Mouse (Mus musculus) cerebellum, postnatal 25 days (tissue): ENCODE data around the gene Exoc2.

Experiments used
- DNase-seq, 2 experiments: peaks; one replicate each; pipeline ENCODE4 v3.0.0; 2021; ENCODE audit warnings: mixed read lengths in 2 of 2

Exoc2 gene

DNA sequence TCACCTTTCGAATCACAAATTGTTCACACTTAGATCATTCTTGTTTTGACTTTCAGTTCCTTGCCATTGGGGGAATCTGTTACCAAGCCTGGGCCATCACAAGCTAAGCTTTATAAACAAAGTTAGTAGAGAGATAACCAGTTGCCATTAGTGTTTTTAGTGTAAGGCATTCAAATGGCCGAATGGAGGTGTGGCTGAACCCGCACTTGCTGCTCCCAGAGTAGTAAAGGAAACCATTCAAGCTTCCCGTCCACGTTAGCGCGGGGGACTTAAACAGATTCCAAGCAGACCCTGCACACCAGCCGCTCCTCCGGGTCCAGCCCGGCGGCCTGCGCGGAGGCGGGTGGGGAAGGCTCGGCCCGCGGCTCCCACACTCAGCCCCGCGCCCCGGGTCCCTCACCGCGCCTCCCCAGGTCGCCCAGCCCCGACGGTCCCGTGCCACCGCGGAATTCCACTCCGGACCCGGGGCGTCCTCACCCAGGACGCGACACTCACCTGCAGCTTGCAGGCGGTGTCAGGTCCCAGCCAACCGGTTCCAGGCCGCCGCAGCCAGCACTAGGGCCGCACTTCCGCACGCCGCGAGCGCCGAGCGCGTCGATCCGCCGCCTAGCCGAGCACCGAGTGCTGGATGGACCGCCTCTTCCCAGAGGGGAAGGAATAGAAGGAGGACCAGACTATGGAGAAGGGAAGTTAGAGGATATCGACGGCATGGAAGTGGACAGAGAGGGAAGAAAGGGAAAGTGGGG lies at the start of gene Exoc2, which contains the start of gene Gm5447:
Exoc2 (minus strand) TSS at position 593 of the 746 bp plus-strand sequence.
Gm5447 (plus strand) TSS at position 704 of the 746 bp plus-strand sequence.
- peak; percentile 91 to 92 for DNase-seq

DNA sequence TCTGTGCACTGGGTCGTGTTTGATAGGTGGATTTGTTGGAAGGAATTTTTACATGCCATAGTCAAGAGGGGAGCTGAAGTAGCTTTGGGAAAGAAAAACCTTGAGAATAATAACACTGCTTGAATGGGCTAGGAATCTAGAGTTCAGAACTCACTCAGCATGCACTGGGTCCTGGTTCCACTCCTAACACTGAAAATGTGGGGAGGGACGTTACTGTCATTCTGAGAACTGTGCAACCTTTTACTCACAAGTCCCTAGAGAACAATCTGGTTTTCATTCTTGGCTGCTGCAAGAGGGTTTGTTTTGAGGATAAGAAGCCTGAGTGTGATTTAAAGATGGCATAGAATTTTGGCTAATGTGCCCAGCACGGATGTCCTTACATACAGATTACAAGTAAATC lies 49.8 kb upstream of the Exoc2 start:
- no peak for DNase-seq

DNA sequence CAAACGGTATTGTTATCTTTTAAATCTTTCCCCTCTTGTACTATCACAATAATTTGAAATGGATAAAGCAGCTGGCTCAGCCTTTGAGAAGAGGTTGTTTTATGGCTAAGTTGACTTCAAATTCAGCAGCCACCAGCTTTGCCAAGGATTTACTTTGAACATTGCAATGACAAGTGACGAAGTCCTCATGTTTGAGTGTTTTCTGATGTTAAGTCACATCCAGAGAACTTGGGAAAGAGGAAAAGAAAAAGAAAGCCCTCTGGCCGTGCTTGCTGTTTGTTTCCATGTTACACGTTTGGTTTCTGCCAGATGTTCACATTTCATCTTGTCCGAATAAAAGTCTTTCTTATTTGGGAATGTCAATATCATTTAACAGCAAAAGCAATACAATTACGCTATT lies 48.0 kb upstream of the Exoc2 start:
- DNase-seq, result no peak

DNA sequence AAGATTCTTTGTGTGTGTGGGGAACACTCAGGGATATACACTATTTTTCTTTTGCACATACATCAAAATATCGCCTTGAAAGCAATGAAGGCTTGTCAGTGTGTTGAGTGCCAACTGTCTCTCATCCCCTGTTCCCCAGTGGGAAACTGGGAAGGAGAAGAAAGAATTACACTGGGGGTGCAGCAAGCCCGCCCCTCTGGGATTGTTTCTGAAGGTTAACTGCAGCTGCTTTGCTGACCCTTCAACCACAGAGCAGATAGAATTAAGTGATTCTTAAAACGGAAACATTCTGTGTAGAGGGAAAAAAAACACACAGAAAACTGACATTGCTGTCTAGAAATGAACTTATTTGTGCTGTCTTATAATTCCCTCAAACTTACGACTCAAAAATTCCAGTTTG lies 47.6 kb upstream of the Exoc2 start:
- DNase-seq, result no peak

DNA sequence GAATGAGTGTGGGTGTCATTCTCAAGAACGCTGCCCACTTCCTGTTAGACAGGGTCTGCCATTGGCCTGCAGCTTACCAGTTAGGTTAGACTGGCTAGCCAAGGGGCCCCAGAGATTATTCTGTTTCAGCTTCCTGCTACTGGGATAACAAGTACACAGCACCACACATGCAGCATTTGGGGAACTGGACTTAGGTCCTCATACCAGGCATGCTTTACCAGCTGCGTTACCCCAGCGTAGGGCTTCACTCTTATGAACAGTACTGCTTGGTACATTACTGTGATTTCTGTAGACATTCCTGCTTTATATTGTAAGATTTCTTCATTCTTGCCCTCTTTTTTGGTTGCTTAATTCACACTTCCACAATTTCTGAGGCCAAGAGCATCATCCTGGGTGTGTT lies 43.7 kb upstream of the Exoc2 start:
- DNase-seq, result no peak

DNA sequence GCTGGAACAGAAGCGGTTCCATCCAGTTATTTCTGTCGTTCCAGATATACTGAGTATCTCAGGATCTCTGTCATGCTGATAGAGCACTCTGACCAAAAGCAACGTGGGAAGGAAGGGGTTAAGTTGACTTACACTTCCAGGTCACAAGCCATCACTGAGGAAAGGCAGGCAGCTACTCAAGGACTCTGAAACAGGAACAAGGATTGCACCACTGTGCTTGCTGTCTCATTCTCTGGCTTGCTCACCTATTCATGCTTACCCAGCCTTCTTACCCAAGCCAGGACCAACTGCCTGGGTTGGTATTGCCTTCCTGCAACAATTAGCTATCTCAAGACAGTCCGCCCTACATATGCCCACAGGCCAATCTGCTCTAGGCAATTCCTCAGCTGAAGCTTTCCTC lies 31.1 kb upstream of the Exoc2 start:
- DNase-seq, result no peak

DNA sequence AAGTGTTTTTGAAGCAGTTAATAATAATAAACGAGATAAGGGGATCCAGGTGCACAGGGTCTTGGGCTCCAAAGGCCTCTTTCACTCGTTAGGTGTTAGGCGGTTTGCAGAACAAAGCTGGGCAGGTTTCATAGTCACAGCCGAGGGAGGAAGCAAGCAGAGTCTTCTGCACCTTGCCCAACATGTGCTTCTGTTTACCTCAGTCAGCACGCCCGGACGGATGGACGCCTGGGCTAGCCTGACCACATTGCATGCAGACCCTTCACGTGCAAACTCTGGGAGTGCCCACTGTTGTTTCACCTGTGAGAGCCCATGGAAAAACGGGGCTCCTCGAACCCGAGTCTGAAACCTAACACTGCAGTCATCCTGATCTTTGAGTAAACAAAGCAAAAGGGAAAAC lies 30.6 kb upstream of the Exoc2 start:
- no peak for DNase-seq

DNA sequence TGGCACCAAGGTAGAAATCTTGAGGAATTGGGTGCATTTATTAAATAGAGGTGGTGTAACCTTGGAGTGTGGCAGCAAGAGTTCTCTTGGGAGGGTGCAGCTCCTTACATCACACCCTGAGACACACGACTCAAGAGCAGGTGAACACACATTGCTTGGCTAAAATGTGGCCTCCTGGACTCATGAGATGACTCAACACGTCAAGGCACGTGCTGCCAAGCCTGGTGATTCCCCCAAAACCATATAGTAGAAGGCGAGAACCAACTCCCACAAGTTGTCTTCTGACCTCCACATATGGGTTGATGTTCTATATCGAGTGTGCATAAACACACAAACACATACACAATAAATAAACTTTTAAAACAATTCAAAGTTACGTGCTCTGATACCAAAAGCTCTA lies 25.9 kb upstream of the Exoc2 start:
- no peak for DNase-seq

DNA sequence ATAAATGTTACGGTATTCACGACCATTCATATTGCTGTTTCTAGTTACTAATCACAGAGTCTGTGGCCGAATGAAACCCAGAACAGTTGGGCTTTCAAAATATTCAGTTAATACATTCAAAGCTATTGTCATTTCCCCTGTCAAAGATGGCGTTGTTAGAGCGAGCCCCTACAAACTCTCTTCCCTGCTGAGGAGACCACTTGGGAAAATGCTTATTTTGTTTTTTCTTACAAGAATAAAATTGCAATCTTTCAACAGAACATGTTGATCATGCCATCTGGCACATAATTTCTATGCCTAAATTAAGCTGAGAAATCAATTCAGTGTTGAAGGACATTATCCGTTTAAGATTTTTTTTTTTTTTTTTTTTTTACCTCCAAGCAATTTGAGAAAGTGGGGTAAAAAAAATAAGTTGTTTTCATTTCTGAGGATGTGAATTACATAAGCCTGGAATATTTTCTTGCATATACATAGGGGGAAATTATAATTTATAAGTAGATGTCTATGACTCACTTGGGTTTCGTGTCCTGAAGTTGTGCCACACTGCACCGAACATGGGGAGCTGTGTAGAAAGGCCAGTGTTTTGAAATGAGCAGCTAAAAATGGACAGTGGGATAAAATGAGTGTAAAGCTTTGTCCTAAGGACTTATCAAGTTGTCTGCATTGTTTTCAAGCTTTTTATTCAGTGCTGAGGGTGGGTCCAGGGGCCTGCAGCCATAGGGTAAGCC lies 23.8 kb upstream of the Exoc2 start:
- no peak for DNase-seq

DNA sequence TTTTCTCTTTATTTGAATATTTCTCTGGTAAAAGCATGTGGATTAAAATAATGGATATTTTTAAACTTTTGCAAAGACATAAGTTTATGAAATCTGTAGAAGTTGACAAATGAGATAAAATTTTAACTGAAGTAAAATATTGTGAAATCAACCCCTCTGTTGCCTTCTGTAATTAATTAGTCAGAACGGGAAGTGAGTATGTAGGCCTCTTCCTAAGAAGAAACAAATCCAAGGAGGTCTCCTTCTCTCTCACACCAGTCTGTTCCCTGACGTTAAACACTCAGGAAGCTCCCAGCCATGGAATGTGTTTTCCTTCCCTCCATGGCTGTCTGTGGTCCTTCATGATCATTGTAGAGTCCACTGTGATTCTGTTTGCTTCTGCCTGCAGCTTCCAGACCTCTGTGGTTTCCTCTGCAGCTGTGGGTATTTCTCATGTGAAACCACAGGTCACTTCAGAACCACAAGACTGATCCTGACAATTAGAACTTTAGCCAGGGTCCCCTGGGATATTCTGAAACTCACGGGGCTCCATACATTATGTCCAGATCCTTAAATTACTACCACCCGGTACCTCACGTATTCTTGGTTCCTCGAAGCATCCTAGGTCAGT lies 20.5 kb upstream of the Exoc2 start:
- DNase-seq, result no peak

DNA sequence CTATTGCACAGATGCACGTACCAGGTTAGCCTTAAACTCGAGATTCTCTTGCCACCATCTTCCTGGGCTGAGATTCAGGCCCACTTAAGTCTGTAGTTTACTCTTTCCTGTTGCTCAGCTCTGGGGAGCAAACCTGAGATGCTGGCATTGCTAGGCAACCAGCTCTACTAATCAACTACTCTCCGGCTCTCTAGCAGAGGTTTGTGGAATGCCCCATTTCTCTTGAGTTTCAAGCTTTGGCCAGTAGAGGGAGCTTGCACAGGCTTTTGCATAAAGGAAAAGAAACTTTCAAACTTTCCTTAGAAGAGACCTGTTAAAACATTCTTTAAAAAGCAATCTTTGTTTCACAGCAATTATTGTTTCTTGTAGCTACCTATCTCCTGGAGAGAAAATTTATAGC lies 19.9 kb upstream of the Exoc2 start:
- peak; percentile 25 to 61 for DNase-seq

DNA sequence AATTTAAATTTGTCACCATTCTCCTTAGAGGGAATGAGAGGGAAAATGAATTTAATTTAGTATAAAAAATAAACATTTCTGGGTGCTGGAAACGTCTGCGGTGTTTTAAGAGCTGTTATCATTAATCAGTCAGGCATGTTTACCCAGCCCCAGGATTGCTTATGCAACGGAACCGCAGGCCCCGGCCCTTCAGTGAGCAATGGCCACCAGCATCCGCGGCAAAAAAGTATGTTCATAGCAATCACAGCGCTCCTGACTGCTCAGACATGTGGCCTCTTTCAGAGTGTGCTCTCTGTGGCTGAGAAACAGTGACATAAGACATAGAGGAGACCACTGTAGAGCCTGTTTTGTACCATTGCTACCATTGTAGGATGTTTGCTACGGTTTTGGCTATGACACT lies 16.3 kb upstream of the Exoc2 start:
- DNase-seq, result no peak

DNA sequence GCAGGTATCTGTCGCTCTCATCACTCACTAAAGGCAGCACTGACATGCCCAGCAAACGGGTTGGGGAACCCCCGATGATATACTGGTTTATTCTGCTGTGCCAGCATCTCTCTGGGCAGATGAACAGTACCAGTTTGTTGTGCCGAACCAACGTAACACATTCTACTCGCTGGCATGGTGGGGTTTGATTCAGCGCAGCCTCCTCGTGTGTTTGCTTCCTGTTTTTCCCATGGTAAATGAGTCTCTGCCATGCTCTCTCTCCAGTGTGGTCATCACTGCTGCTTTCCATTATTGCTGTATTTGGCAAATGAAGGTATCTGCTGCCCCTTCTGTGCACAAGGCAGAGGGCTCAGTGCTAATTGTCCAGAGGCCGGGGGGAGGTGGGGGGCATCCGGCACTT lies 15.8 kb upstream of the Exoc2 start:
- DNase-seq, result no peak

DNA sequence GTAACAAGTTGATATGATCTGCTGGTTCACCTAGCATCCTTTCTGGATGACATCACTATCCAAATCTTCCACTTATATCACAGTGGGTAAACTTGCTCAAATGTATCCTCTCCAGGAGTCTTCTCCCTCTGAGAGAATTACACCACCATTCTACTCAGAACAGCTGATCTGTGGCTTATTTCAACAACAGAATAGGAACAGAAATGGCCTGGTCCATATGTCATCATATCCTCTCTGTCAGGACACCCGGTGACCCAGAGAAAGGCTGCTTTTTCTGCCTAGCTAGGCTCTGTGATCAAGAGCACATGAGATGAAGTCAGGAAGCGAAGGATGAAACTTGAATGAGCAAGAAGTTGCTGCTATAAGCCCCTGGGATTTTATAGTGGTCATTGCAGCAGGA lies 13.8 kb upstream of the Exoc2 start:
- DNase-seq, result no peak

DNA sequence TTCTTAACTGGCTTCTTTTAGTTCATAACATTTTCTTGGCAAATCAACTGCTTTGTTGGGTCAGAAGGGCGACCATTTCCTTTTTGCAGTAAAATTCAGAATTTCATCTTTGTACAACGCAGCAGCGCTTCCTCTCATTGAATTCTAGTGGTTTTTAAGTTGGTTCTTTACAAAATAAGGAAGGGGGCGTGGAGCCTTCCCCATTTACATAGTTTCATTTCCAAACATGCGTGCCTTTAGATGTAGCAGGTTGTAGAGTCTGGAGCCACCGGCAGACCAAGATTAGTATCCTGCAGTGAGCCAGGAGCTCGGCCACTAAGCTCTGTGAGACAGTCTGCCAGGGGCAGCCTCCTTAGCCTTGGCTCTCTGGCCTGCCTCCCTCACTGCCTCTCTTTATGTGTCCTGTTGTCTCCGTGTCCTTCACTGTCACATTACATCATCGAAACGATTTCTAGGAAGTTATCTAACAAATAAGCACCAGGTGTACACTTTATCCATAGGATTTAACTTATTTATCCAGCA lies 13.1 kb upstream of the Exoc2 start:
- DNase-seq, result peak; percentile 24 to 52

DNA sequence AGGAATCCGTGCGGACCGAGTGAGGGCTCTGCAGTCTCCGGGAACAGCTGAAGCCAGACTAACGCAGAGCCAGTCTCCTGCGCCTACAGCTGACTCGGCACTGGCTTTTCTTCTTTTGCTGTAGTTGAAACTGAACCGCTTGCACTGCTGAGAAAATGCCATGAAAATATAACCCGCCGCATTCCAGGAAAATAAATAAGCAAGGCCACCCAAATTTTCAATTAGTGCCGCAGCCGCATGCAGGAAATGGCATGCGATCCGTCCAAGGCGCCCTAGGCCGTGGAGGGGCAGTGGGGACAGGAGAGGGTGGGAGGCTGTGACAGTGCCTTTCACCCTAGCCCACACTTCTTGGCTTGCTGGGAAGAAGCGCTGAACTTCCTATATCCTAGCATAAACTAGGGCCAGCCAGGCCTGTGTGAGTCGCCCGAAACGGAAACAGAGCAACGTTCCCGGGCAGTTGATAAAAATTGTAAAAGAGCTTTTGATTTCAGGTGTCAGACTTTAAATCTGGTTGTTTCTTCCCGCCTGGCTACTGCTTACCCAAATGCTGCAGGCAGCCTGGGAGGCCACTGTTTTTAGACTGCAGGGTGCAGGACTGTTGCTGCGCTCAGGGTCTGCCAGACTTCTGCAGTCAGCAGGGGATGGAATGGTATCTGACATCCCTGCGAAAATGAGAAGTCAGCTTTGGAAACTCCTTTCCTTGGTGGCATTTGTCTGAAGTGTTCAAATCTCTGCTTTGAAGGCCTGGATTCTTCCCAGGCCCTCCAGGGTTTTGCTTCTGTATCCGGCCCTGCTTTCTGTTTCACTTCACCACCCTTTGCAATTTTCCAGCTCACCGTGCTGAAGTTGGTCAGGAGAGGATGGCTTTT lies 11.9 kb upstream of the Exoc2 start:
- DNase-seq, result peak; percentile 73 to 78

DNA sequence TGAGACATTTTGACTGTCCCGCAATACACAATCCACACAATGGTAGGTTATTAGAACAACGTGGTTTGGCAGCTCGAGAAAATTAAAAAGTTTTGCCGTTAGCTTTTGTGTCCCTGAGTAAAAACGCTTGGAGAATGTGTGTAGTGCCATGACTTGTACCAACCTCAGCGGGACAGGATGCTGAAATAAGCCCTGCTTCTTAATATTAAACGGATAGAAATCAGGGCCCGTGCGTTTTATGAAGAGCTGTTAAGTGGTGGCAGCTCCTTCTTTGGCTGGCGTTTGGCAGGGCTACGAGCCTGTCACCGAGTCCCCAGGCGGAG lies 11.3 kb upstream of the Exoc2 start:
- no peak for DNase-seq

DNA sequence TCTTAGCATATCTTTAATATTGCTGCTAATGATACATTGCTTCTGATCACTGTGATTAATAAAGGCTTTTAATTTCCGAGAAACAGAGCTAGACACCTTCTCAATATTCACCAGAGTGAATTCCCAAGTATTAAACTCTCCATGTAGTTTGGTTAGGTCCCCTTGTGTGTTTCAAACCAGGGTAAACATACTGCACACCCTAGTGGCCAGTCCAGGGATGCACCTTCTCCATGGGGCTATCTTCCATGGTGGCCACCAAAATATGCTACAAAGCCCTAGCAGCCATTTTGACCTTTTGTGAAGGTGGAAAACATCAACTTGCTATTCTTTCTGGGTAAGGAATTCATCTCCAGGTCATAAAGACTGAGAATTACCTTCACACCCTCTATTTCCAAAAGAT lies 7.8 kb upstream of the Exoc2 start:
- peak in 1 of 2 experiments; percentile 31 for DNase-seq

DNA sequence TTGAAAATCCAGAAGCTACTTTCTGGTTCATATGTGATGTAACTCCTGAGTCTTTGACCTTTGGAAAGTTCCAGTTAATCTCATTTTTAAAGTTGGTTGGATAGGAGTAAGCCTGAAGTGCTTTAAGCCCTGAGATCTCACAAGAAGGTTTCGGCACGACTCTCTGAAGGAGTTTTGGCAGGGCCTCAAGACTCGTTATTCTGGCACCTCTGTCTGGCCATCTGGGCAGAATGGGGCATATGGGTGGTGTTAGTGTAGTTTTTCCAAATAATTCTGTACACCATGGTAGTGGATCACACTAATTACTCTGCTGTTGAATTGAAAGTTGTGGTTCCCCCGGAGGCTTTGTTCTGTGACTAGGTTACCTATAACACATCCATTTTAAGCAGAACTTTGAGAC lies 4.3 kb upstream of the Exoc2 start:
- no peak for DNase-seq

DNA sequence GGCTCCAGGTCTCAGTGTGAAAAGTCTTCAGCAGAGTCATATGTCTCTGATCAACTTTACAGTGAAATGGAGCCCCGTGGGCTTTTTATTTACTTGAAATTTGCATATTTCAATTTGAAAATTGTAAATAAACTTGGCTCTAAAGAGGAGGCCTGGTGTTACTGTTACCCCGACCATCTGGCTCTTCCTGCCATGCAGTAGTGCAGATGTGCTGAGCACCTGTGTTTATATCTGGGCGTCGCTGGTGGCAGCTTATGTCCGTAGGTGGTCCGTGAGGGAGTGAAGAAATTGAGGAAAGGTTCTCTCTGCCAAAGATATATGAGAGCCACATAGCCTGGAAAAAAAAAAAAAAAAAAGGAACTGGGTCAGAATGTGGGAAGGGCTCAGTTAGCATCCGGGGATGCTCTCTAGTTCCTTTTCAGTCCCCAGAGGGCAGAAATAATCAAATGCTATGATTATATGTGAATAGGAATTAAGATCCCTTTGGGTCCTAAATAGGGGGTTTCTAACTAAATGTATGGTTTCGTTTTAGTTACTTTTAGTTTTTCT lies 2.7 kb upstream of the Exoc2 start:
- no peak for DNase-seq

DNA sequence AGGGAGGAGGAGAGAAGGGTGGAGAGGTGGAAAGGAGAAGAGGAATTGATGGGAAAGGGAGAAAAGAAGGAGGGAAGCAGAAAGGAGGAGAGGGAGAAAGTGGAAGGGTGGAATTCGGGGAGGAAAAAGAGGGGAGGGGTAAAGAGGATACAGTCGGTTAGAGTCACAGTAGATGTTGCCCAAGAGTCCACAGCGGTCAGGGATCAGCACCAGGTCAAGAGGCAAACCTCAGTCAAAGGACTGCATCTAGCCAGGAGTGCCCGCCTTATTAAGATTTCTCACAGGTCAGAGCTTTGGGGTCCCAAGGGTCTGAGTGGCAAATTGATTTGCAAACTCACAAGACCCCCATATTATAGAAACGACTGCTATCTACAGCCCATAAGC lies 346 bp upstream of the Exoc2 start:
- DNase-seq, result peak in 1 of 2 experiments; percentile 12

DNA sequence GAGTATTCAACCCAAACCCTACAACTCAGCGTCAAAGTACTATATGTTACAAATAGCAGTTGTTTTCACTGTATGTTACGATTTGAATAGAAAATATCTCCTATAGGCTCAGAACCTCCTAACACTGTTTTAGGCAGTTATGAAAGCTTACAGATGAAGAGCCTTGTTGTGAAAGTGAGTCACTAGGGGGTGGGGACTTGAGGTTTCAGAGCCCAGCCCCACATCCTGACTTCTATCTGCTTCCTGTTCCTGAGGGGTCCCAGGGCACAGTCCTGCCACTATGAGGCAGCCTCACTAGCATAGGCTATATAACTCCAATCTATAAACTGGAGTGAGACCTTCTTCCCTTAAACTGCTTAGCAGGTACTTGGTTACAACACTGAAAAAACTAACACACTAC lies 1.8 kb downstream of the Exoc2 start:
- DNase-seq, result no peak

DNA sequence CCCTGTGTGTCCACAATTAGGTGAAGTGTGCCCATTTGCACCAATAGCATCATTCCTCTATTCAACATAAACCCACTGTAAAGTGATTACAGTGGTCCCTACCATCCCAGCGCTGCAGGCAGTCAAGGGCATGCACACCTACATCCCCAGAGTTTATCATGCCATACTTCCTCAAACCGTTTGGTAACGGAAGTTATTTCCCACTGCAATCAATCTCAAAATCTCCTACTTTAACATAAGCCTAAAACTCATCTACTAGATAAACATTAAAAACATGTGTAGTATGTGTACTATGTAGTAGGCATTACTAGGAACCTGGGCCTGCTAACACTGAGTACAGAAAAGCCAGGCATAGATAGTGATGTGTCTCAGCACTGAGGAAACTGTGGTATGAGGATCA lies 2.8 kb downstream of the Exoc2 start:
- no peak for DNase-seq
